Mouse (Mus musculus): Measurements from ENCODE around the gene Wdr81. TPM values are rescaled to one million over a fixed set of nuclear protein-coding genes. Genes with fewer than 3 reads are reported as not detected.

The Wdr81 gene
- 2.6 and 2.7 TPM in 2 replicates for polyA plus RNA-seq (2015; fragmentation: Nextera tagmentation; extraction: Ambion mirVana)

DNA sequence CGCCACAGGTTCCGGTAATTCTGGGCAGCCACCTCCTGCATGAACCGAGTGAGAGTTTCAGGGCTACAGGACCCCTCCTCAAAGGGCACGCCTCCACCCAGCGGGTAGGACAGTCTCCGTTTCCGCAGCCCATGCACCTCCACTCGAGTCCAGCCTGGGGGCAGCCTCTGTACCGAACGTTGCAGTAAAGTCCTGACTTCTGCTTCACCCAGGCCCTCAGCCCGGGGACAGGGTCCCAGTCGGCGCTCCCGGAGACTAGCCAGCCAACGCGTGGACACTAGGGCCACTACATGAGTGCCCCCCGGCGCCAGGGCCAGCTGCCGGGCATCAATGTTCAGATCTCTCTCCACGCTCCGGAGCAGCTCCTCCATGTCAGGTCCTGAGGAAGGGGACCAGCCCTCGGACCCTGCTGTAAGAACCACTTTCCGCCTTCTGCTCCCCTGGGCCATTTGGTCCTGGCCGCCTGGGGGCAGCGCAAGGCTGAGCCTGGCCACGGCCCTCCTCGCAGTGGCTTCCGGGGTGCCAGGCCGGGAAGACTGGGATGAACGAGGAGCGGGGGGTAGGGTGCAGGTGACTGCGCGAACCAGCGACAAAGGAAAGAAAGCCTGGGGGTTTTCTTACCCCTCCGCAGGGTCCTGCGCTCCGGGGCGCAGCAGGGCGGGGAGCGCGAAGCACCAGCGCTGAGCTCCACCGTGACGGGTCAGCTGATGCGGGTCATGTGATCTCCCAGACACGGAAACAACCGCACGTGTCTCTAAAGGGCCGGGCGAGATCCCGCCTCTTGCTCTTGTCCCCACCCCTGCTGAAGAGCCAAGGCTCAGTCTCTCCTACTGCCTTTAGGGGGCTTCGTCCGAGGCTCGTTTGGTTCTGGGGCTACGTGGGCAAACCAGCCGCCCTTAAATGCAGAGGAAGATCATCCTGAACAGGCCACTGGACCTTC lies at the start of gene Wdr81:
TSS of gene Wdr81 (minus strand) at position 727 of the 940 bp plus-strand sequence.
- peak within 1 kb of the TSS; percentile 100 for H3K4me2 ChIP-seq (replicated peaks; ENCODE audit: low read depth)
- peak within 1 kb of the TSS; percentile 53 for H3K4me3 ChIP-seq (ENCODE audit: low read depth, low read length)
- DNase-seq (ENCODE audit: low spot score) = peak; percentile 92
- H3K36me3 ChIP-seq (ENCODE audit: control insufficient read depth, insufficient read depth, low read length) = peaks cover 4% of the 10 kb centered on the region; the same call in 1 of the 2 replicates
- no peaks in the 10 kb centered on the region for H3K9me3 ChIP-seq (ENCODE audit: control insufficient read depth, low read length)
- H3K27me3 ChIP-seq (ENCODE audit: control insufficient read depth, insufficient read depth, low read length) = no peaks in the 10 kb centered on the region
- peak; percentile 91 for ATAC-seq (ENCODE audit: low FRiP score, low TSS enrichment)
- peak within 1 kb of the TSS; percentile 76 for H3K27ac ChIP-seq (replicated peaks)
- peak within 1 kb of the TSS; percentile 71 for H3K9ac ChIP-seq (ENCODE audit: low read length)
- 2% methylated on average over 55 of the region's 56 CpGs for WGBS
- no peak for TF ChIP-seq EP300 (optimal IDR thresholded peaks at IDR 0.05)
- TF ChIP-seq CTCF (IDR thresholded peaks at IDR 0.05; ENCODE audit: low read depth) = peak; percentile 74
- H3K4me1 ChIP-seq (replicated peaks; ENCODE audit: control insufficient read depth, insufficient read depth) = peaks cover 9% of the 10 kb centered on the region; the same call in 1 of the 2 replicates

DNA sequence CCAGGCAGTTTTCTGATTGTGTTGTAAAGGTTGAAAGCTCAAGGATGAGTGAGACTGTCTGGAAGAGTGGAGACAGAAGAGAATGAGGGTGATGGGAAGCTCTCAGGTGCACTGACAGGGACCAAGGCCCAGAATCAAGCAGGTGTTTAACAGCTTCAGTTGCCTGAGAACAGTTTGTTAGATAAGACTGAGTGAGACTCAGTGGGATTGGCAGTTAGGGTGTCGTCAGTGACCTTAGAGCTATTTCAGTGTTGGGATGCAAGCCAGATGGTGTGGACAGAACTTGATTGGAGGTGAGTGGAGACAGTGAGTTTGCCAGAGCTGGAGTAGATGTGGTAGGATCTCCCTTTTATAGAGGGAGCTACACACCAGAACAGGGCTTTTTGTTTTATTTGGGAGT lies 43.6 kb upstream of the Wdr81 start:
- TF ChIP-seq CTCF (IDR thresholded peaks at IDR 0.05; ENCODE audit: low read depth) = no peak
- TF ChIP-seq EP300 (optimal IDR thresholded peaks at IDR 0.05) = no peak
- DNase-seq (ENCODE audit: low spot score) = no peak

DNA sequence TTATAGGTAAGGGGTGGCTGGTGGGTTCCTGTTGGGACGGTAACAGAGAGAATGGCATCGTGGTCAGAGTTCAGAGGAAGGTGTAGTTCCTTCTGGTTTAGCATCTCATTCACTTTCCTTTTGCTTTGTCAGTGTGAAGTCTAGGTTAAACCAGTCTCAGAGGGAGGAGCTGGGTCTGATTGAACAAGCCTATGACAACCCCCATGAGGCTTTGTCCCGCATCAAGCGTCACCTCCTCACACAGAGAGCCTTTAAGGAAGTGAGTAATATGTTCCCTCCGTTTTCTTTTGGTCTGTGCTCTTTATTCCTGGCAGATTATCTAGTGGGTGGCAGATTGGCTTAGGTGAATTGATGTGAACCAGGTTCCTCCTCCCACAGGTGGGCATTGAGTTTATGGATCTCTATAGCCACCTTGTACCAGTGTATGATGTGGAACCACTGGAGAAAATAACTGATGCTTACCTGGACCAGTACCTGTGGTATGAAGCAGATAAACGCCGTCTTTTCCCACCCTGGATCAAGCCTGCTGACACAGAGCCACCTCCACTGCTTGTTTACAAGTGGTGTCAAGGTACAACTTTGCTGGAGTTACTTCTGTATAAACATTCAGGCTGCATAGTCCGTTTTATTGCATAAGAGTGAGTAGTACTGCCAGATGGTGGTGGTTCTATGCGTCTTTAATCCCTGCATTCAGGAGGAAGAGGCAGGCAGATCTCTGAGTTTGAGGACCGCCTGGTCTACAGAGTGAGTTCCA lies 40.0 kb upstream of the Wdr81 start:
- Histone ChIP-seq H3K36me3 (ENCODE audit: control insufficient read depth, insufficient read depth, low read length) (peaks cover 77% of the 10 kb centered on the region), H3K27ac (replicated peaks) (no peak overlapping the region), H3K27me3 (ENCODE audit: control insufficient read depth, insufficient read depth, low read length) (no peaks in the 10 kb centered on the region), H3K4me2 (replicated peaks; ENCODE audit: low read depth) (no peak overlapping the region), H3K9me3 (ENCODE audit: control insufficient read depth, low read length) (no peaks in the 10 kb centered on the region), H3K9ac (ENCODE audit: low read length) (no peak overlapping the region), H3K4me1 (replicated peaks; ENCODE audit: control insufficient read depth, insufficient read depth) (no peaks in the 10 kb centered on the region), H3K4me3 (ENCODE audit: low read depth, low read length) (no peak overlapping the region)
- no peak for DNase-seq (ENCODE audit: low spot score)
- TF ChIP-seq EP300 (optimal IDR thresholded peaks at IDR 0.05) (no peak), CTCF (IDR thresholded peaks at IDR 0.05; ENCODE audit: low read depth) (no peak)
- 88% methylated on average over 10 of the region's 10 CpGs for WGBS
- peak; percentile 70 for ATAC-seq (ENCODE audit: low FRiP score, low TSS enrichment)

More for the DNA sequence above, 43.6 kb upstream of the Wdr81 start:
- WGBS = 63% methylated on average over 1 of the region's 1 CpGs
- Histone ChIP-seq H3K36me3 (ENCODE audit: control insufficient read depth, insufficient read depth, low read length) (peaks cover 75% of the 10 kb centered on the region), H3K9me3 (ENCODE audit: control insufficient read depth, low read length) (no peaks in the 10 kb centered on the region), H3K9ac (ENCODE audit: low read length) (no peak overlapping the region), H3K4me2 (replicated peaks; ENCODE audit: low read depth) (no peak overlapping the region), H3K27ac (replicated peaks) (no peak overlapping the region), H3K4me3 (ENCODE audit: low read depth, low read length) (no peak overlapping the region), H3K27me3 (ENCODE audit: control insufficient read depth, insufficient read depth, low read length) (no peaks in the 10 kb centered on the region), H3K4me1 (replicated peaks; ENCODE audit: control insufficient read depth, insufficient read depth) (no peaks in the 10 kb centered on the region)
- no peak for ATAC-seq (ENCODE audit: low FRiP score, low TSS enrichment)

DNA sequence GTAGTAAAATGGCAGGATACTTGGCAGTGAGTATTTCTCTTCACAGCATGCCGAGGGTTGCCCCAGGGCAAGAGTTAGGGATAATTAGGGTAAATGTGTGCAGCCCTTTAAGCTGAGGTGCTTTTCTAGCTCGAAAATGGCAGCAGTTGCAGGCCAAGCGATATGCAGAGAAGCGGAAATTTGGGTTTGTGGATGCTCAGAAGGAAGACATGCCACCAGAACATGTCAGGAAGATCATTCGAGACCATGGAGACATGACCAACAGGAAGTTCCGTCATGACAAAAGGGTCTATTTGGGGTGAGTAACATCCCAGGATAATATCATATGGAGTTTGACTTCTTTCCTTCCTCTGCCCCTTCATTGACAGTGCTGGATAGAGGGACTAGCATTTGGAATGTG lies 33.0 kb upstream of the Wdr81 start:
- 31% methylated on average over 6 of the region's 6 CpGs for WGBS
- H3K27ac ChIP-seq (replicated peaks) = peak overlapping the region; percentile 84

DNA sequence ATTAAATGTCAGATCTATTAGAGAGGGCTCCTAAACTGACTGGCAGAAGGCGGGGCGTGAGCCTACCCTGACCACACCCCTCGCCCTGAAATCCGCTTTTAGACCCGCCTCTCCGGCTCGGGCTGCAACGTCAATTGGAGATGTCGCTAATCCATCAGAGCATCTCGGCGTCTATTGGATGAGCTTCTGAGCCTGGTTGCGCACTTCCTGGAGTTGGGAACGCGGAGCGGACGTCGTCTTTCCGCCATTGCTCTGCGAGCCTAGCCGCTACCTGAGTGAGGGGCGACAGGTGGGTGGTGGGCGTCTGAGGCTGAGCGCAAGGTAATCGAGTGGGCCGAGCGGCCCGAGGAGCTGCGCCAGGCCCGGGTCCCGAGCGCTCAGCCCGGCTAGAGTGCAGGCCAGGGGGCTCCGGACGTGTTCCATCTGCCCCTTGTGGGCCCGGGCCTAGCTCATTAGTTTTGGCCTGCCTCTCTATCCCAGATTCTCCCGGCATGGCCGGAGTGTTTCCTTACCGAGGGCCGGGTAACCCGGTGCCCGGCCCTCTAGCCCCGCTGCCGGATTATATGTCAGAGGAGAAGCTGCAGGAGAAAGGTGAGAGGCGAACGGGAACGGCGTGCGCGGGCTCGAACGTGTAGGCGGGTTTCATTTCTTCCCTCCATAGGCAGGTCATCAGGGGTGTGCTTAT lies 32.2 kb upstream of the Wdr81 start, which contains the start of gene Prpf8:
TSS of gene Prpf8 (plus strand) at position 216 of the 685 bp plus-strand sequence.
- no peaks in the 10 kb centered on the region for H3K27me3 ChIP-seq (ENCODE audit: control insufficient read depth, insufficient read depth, low read length)
- TF ChIP-seq CTCF (IDR thresholded peaks at IDR 0.05; ENCODE audit: low read depth) (no peak), EP300 (optimal IDR thresholded peaks at IDR 0.05) (no peak)
- under 1% methylated on average over 52 of the region's 52 CpGs for WGBS

More for the DNA sequence above, 33.0 kb upstream of the Wdr81 start:
- peaks cover 6% of the 10 kb centered on the region for H3K4me1 ChIP-seq (replicated peaks; ENCODE audit: control insufficient read depth, insufficient read depth)
- no peaks in the 10 kb centered on the region for H3K9me3 ChIP-seq (ENCODE audit: control insufficient read depth, low read length)
- peak overlapping the region; percentile 98 for H3K4me3 ChIP-seq (ENCODE audit: low read depth, low read length)
- H3K4me2 ChIP-seq (replicated peaks; ENCODE audit: low read depth) = peak overlapping the region; percentile 85
- ATAC-seq (ENCODE audit: low FRiP score, low TSS enrichment) (no peak), DNase-seq (ENCODE audit: low spot score) (no peak)
- TF ChIP-seq CTCF (IDR thresholded peaks at IDR 0.05; ENCODE audit: low read depth) (no peak), EP300 (optimal IDR thresholded peaks at IDR 0.05) (no peak)
- no peaks in the 10 kb centered on the region for H3K27me3 ChIP-seq (ENCODE audit: control insufficient read depth, insufficient read depth, low read length)
- peak overlapping the region; percentile 98 for H3K9ac ChIP-seq (ENCODE audit: low read length)
- H3K36me3 ChIP-seq (ENCODE audit: control insufficient read depth, insufficient read depth, low read length) = peaks cover 31% of the 10 kb centered on the region

More for the DNA sequence above, 32.2 kb upstream of the Wdr81 start, which contains the start of gene Prpf8:
- peaks cover 6% of the 10 kb centered on the region for H3K4me1 ChIP-seq (replicated peaks; ENCODE audit: control insufficient read depth, insufficient read depth)
- H3K9ac ChIP-seq (ENCODE audit: low read length) = peak within 1 kb of the TSS; percentile 98
- H3K9me3 ChIP-seq (ENCODE audit: control insufficient read depth, low read length) = no peaks in the 10 kb centered on the region
- peak; percentile 100 for ATAC-seq (ENCODE audit: low FRiP score, low TSS enrichment)
- peak within 1 kb of the TSS; percentile 85 for H3K4me2 ChIP-seq (replicated peaks; ENCODE audit: low read depth)
- H3K27ac ChIP-seq (replicated peaks) = peak within 1 kb of the TSS; percentile 84
- peak; percentile 97 for DNase-seq (ENCODE audit: low spot score)
- H3K36me3 ChIP-seq (ENCODE audit: control insufficient read depth, insufficient read depth, low read length) = peaks cover 24% of the 10 kb centered on the region
- peak within 1 kb of the TSS; percentile 98 for H3K4me3 ChIP-seq (ENCODE audit: low read depth, low read length)
